Mouse (Mus musculus) thymus, postnatal 14 days (tissue): ENCODE measurements around the gene Medag.

Source experiments
- DNase-seq: peaks from one replicate; pipeline ENCODE4 v3.0.0; 2021

The Medag gene

GRCm38 (mm10) chr5:149430943-149431342 is 19.4 kb downstream of the Medag start:
- DNase-seq: peak; percentile 48

DNA sequence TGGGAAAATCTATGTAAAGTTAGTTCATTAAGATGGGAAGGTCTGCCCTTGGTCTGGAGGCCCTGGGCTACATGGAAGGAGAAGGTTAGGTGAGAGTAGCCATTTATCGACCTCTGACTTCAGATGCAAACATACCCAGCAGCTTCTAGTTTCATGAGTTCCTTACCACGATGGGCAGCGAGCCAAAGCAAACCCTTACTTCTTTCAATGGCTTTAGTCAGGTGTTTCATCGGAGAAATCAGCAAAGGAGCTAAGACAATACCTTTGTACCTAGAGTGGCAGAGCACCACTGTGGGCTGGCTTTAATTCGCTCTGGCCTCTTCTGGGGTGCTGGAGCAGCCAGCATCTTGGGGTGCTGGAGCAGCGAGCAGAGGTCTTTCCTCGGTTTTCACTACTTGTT is 22.1 kb downstream of the Medag start:
- no peak for DNase-seq

DNA sequence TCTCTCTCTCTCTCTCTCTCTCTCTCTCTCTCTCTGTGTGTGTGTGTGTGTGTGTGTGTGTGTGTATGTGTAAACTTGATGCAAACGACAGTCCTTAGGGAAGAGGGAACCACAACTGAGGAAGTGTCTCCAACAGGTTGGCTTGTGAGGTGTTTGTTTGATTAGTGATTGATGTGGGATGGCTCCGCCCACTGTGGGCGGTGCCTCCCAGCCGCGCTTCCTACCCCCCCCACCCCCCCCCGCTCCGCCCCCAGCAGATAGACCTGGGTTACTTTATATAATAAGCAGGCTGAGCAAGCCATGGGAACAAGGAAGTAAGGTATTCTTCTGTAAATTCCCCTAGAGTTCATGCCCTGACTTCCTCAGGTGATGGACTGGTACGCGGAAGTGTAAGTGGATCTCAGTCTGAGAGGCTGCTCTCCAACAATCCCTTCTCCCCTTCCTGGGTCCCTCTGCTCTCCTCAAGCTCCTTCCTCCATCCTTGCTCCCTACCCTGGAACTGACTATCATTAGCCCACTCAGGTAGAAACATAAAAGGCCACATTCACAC is 22.7 kb downstream of the Medag start:
- DNase-seq: no peak

DNA sequence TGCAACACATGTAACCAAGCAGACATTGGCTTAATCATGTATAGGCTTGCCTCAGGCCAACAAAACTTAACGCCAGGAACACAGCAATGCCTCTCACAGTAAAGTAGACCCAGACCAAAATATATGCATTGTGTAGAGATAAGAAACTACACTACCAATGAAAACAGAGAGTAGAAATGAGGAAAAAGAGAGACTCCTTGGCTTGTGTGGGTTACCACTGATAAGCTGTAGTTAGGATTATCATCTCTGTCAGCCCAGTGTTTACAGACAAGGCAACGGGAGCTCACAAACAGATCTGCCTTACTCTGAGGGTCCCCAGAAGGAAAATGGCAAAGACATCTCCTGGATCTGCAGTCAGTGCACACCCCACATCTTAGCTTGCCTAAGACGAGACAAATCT is 25.0 kb downstream of the Medag start:
- no peak for DNase-seq

DNA sequence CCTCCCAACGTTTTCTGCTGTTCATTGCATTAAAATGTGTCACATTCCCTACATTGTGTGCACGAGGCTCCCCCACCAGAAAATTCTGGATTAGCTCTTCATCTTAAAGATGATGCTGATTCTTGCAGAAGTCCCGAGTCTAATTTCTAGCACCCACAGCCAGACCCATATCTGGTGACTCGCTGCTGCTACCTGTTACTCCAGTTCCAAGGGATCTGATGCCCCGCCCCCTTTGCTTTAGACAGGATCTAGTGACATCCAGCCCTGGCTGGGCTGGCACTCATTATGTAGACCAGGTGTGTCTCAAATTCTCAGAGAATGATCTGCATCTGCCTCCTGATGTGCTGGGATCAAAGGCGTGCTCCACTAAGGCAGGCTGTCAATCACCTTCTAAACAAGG is 25.6 kb downstream of the Medag start:
- DNase-seq: no peak

GRCm38 (mm10) chr5:149439531-149440179 is 28.1 kb downstream of the Medag start, which contains the start of gene Tex26:
Gene Tex26 (plus strand): TSS chr5:149439660.
- DNase-seq: peak; percentile 81

DNA sequence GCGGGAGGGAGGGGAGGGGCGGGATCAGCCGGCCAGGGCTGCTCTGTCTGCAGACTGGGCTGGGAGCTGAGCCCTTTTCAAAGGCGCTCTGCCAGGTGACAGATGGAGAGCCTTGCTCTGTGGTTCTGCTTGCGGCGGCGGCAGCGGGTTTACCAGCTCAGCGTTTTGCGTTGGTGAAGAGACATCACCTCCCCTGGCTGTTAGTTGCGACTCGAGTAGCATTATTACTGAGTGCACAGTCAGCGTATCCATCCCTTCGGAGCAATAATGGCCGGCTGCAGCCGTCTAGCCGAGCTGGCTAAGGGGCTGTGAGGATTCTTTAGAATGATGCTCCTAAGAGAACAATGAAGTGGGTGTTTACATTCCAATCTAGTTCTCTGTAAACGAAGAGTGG is 28.6 kb downstream of the Medag start:
- peak; percentile 77 for DNase-seq

DNA sequence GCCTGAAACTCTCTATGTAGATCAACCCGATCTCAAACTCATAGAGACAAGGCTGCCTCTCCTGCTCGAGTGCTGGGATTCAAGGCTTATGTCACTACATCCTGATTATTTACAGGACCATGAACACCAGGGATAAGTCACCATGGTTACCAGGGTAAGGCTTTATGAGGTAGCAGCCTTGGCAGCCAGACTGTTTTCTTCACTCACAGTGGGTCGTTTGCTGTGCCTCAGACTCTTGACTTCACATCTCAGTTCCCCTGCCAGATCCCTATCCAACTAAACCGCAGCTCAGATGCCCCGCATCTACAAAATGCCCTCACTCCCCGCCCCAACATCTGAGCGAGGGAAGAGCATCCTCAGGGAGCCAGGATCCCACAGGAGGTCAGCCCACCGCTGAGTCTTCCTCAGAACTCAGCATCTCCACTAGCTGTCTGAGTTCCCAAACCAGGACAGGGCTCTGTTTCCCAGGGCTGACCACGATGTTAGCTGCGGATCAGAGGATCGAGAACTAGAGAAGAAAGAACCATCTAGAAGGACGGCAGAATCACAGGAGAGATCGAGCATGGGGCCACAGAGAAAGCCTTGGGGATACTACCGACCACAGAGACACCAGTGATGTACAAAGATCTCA is 30.2 kb downstream of the Medag start:
- DNase-seq: no peak

GRCm38 (mm10) chr5:149442277-149442660 is 30.7 kb downstream of the Medag start:
- no peak for DNase-seq

- no peak for DNase-seq
Observed at GRCm38 (mm10) chr5:149444451-149444850, 32.9 kb downstream of the Medag start.

DNA sequence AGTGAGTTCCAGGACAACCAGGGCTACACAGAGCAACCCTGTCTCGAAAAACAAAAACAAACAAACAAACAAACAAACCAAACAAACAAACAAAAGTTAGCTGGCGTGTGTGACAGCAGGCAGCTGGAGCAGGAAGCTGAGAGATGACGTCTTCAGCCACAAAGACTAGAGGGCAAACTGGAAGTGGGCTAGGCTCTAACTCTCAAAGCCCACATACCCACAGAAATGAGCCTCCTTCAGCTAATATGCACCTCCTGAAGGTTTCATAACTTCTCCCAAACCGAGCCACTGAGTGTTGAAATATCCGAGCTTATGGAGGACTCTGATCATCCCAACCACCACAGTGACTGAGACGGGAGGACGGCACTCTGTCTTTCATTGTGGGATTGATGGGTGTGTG is 34.9 kb downstream of the Medag start:
- DNase-seq: peak; percentile 68

DNA sequence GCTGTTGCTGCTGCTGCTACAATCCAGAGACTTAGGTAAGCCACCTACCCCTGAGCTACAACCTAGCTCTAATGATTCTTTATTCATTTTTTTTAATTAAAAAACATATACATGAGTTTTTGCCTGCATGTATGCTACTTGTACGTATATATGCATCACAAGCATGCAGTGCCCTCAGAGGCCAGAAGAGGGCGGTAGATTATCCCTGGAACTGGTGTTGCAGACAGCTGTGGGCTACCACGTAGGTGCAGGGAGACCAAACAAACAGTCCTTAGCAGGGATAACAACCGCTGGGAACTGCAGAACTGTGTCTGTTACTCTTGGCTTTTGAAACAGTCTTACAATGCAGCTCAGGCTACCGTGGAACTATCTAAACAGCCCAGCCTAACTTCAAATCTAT is 36.2 kb downstream of the Medag start:
- peak; percentile 42 for DNase-seq

DNA sequence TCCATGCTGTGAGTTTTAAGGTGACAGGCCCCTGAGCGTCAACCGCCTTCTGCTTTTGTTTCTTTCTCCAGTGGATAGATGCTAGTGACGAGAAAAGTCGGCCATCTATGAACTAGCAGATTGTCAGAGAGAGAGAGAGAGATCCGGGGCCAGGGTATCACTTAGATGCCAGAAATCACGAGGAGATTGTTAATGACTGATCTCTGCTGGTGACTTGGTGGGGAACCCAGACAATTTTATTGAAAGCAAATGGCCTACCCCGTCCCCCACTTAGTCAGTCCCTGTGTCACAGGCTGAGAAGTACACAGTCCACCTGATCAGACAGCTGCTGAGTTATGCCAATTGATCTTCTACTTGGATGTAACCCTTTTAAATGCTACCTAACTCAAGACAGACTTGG is 37.9 kb downstream of the Medag start:
- no peak for DNase-seq

DNA sequence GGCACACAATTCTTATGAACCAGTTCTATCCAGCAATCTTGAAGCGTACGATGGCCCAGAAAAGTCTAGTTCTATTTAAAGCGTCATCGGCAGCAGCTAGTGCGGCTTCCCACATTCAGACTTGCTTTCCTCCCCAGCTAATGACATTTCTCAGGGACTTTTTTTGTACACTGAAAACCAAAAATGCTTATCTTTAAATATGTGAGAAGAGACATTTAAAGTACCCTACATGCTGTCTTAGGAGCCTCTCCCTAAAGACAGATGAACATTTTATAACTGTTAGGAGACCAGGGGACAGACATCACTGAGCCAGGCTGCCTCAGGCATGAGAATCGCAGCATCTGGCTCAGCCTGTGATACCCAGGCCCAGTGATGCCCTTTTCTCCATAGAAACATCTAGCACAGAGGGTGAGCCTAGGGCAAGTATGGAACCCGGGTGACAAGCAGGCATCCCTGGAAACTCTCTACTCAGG is 39.7 kb downstream of the Medag start:
- no peak for DNase-seq

GRCm38 (mm10) chr5:149454281-149454680 is 42.7 kb downstream of the Medag start:
- DNase-seq: peak; percentile 87

DNA sequence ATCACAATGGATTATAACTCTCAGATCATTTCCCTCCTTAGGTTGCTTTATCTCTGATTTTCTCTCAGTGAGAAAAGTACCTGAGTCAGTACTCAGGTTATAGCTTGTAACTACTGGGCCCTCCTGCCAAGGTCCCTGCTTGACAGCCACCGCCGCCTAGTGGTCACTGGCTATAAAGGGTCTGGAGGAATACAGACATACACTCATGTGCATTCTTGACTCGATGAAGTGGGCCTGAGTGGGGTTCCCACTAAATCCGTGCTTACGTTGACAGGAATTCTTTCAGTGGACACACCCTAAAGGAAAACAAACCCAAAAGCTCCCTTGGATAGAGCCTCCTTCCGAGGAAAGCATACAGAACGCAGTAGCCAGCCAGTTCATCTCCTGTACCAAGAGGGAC is 45.0 kb downstream of the Medag start:
- peak; percentile 48 for DNase-seq

- no peak for DNase-seq
Observed at GRCm38 (mm10) chr5:149462071-149462470, 50.5 kb downstream of the Medag start.

- DNase-seq: no peak
Observed at GRCm38 (mm10) chr5:149465305-149465704, 53.8 kb downstream of the Medag start.

- DNase-seq: peak; percentile 15
Observed at GRCm38 (mm10) chr5:149474142-149474541, 62.6 kb downstream of the Medag start.

GRCm38 (mm10) chr5:149474701-149475468 is 63.3 kb downstream of the Medag start:
- no peak for DNase-seq
